Mouse (Mus musculus): ENCODE data around the gene Lmntd1. TPM values are rescaled to one million over a fixed set of nuclear protein-coding genes. Genes with fewer than 3 reads are reported as not detected.

The Lmntd1 gene
- polyA plus RNA-seq, 1 experiment from 2014 or later: not detected

DNA sequence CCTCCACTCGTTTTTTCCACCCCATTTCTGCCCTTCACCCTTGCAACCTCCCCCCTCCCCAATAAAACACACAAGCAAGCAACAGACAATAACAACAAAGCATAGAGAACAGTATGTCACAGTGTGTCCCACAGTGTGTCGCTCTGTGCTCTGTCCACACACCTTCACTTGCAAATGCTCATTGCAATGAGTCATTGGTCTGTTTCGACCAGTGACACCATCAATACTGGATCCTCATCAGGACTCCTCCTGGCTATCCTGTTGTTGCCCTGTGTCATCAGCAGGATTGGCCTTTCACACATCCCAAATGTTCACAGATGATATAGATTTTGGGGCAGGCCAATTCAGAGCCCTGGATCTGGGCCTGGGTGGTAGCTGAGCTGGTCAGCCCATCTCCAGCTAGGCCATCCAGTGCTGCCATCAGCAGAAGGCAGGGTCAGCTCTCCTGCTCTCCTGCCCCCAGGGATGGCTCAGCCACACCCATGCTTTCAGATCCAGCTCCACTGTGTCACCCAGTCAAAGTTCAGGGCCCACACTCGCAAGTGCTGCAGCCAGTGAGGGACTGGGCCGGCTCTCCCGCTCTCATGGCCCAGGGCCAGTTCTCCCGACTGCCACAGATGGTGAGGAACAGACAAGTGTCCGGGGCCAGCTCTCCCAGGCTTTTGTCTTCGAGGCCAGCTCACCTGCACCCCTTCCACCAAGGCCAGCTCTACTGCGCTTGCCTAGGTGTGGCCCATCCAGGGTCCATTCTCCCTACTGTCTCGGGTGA, 267.1 kb downstream of the Lmntd1 start:
- DNase-seq (ENCODE audit: low read depth, low spot score): no peak
- CTCF ChIA-PET: interaction anchor here (1.0 to 1.2 kb wide), 4 partner anchors 10 to 147 kb away, joined by 3 to 5 read pairs (median 3); no protein-coding TSS in a partner anchor
- H3K27me3 ChIP-seq: no peaks in the 10 kb centered on the region
- ATAC-seq: peak; percentile 21
- in situ Hi-C loops (cut with MboI; ENCODE audit: low pct_unique_long_range_greater_than_20kb): no loop called here
- POLR2A ChIA-PET: interaction anchor here (1.4 kb wide), 1 partner anchor 136 kb away, joined by 3 read pairs; the partner anchor contains the start of genes Casc1 and Etfrf1
- TF ChIP-seq CTCF (IDR thresholded peaks at IDR 0.05): no peak

DNA sequence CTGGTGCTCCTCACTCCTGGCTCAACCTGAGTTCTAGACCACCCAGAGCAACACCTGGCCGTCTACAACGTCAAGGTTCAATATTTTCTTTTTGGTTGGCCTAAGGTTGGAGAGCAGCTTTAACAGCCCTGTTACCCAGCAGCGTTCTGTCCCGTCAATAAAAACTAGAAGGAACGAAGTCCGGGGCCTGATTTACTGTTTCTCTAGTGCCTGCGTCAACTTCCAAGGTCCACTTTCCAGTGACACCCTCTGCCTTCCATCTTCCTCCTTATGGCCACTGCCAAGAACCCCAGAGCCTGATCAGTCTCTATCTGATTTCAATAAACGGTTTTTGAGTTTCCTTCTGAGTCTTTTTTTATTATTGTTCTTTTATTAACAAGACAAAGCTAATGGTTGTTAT, 267.8 kb downstream of the Lmntd1 start:
- DNase-seq (ENCODE audit: low read depth, low spot score) (no peak), ATAC-seq (no peak)
- no peak for TF ChIP-seq CTCF (IDR thresholded peaks at IDR 0.05)
- in situ Hi-C loops (cut with MboI; ENCODE audit: low pct_unique_long_range_greater_than_20kb): no loop called here
- H3K27me3 ChIP-seq: no peaks in the 10 kb centered on the region
- CTCF ChIA-PET: interaction anchor here (0.8 kb wide), 1 partner anchor 106 kb away, joined by 3 read pairs; no protein-coding TSS in a partner anchor
- POLR2A ChIA-PET: interaction anchor here (1.4 kb wide), 1 partner anchor 135 kb away, joined by 3 read pairs; the partner anchor contains the start of genes Casc1 and Etfrf1

DNA sequence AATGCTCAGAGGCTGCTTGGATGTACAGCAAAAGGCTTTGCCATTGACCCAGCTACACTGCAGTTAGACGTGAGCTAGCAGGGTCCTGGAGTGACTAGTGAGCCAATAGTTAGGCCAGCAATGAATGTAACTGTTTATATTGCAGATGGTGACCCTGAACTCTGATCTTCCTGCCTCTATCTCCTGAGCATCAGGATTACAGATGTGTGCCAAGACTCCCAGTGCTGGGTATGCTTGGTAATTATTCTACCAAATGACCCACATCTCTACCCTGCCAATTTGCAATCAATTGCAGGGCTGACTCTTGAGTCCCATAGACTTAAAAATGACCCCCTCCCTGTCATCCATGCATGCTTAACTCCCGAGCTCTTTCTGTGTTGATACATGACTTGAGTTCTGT, 269.4 kb downstream of the Lmntd1 start:
- in situ Hi-C loops (cut with MboI; ENCODE audit: low pct_unique_long_range_greater_than_20kb): loop anchor here (5.0 kb wide), 3 partner anchors 97 to 257 kb away; no protein-coding TSS in a partner anchor

DNA sequence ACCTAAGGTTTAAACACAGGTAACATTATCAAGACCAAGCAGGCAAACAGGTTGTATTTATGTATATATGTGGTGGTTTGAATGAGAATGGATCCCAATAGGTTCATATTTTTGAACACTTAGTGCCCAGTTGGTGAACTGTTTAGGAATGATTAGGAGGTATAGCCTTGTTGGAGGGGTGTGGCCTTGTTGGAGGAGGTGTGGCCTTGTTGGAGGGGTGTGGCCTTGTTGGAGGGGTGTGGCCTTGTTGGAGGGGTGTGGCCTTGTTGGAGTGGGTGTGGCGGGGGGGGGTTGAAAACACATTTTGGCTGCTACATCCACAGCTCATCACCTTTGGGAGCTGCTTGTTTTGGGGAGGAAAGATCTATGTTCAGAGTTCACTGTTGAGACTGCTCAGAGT, 270.7 kb downstream of the Lmntd1 start:
- in situ Hi-C loops (cut with MboI; ENCODE audit: low pct_unique_long_range_greater_than_20kb): loop anchor here (5.0 kb wide), 3 partner anchors 96 to 256 kb away; no protein-coding TSS in a partner anchor
- no peaks in the 10 kb centered on the region for H3K27me3 ChIP-seq
- no peak for TF ChIP-seq CTCF (IDR thresholded peaks at IDR 0.05)
- CTCF ChIA-PET: interaction anchor here (5.4 kb wide), 1 partner anchor 102 kb away, joined by 101 read pairs; no protein-coding TSS in a partner anchor
- POLR2A ChIA-PET: no interaction called here
- DNase-seq (ENCODE audit: low read depth, low spot score) (no peak), ATAC-seq (no peak)

More for the DNA sequence above, 269.4 kb downstream of the Lmntd1 start:
- no peak for TF ChIP-seq CTCF (IDR thresholded peaks at IDR 0.05)
- POLR2A ChIA-PET: no interaction called here
- ATAC-seq (no peak), DNase-seq (ENCODE audit: low read depth, low spot score) (no peak)
- H3K27me3 ChIP-seq: no peaks in the 10 kb centered on the region
- CTCF ChIA-PET: interaction anchor here (0.6 kb wide), 1 partner anchor 45 kb away, joined by 3 read pairs; no protein-coding TSS in a partner anchor

DNA sequence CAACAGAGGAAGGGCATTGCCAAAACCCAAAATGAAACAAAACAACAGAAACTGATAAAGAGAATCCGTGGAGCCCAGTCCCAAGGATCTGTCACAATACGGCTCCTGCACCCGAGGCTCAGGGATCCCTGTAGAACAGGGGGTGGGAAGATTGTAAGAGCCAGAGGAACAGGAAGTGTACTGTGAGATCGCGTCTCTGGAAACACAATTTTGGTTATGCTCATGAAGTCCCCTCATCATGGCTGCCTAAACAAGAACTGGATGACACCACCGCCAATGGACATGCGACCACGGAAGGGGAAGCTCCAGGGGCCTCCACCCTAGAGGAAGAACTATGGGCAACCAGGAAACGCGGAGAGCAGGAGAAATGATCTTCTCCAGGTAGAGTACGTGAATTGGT, 271.3 kb downstream of the Lmntd1 start:
- POLR2A ChIA-PET: no interaction called here

DNA sequence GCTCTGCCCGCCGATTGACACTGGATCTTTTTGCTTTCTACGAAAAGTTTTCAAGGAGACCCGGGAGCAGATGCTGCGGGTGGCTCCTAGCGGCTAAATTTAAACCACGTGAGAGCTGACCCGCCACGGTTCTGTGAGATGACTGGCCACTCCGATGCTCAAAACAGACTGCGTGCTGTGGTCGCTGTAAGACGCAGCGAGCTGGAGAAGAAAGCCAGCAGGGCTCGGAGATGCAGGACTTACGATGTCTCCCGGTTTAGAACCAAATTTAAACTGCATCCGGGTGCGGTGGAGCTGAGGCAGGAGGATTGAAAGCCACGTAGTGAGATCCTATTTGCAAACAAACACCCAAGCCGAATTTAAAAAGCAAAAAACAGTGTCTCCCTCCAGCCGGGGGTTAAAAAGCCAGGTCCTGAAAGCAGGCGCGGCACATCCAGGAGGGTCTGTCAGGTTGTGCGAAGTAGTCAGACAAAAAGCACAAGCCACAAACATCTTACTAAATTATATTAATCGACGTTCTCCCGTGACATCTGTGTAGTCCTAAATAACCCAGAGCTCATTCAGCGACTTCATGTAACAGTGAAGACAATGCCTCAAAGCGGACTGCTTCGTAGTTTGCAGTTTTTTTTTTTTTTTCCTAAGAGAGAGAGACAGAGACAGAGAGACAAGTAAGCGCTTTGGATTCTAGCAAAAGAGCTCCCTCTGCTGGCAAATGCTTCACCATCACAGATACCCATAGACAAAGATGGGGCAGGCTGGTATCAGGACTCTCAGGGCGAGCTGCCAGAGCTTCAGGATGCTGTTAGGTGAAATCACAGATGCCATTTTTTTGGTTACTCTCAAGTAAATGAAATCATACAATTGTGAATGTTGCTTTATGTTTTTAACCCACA, 272.6 kb downstream of the Lmntd1 start:
- in situ Hi-C loops (cut with MboI; ENCODE audit: low pct_unique_long_range_greater_than_20kb): loop anchor here (5.0 kb wide), 3 partner anchors 94 to 254 kb away; no protein-coding TSS in a partner anchor
- ChIA-PET POLR2A (interaction anchor here (0.7 to 1.5 kb wide), 3 partner anchors 92 to 148 kb away, joined by 3 to 4 read pairs (median 4); no protein-coding TSS in a partner anchor), CTCF (interaction anchor here (0.6 to 5.4 kb wide), 14 partner anchors 10 to 149 kb away, joined by 3 to 101 read pairs (median 4); partner anchors contain the start of genes Casc1 and Etfrf1)
- peak; percentile 79 for TF ChIP-seq CTCF (IDR thresholded peaks at IDR 0.05)
- DNase-seq (ENCODE audit: low read depth, low spot score) (no peak), ATAC-seq (peak; percentile 77)
- H3K27me3 ChIP-seq: no peaks in the 10 kb centered on the region

More for the DNA sequence above, 271.3 kb downstream of the Lmntd1 start:
- DNase-seq (ENCODE audit: low read depth, low spot score) (no peak), ATAC-seq (no peak)
- no peak for TF ChIP-seq CTCF (IDR thresholded peaks at IDR 0.05)
- in situ Hi-C loops (cut with MboI; ENCODE audit: low pct_unique_long_range_greater_than_20kb): loop anchor here (5.0 kb wide), 3 partner anchors 96 to 256 kb away; no protein-coding TSS in a partner anchor
- CTCF ChIA-PET: interaction anchor here (3.3 to 5.4 kb wide), 2 partner anchors 101 to 132 kb away, joined by 15 to 101 read pairs; partner anchors contain the start of genes Casc1 and Etfrf1
- H3K27me3 ChIP-seq: no peaks in the 10 kb centered on the region

DNA sequence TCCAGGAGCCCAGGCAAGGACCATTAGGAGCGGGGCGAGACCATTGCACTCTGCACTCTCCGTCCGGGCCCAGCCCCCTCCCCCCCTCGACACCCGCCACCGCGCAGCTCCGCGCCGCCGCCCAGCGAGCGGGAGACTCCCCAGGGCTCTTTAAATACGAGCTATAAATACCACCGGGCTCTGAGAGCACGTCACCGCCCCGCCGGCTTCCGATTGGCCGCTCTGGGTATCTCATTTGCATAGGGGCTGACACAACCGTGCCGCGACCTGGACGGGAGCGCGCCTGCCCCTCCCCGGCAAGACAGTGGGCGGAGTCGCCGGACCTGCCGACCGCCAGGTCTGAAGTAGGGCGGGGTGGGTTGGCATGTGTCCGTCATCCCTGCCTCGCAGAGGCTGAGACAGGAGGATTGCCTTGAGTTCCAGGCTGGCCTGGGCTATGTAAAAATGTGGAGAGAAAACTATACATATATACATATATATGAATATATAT, 273.4 kb downstream of the Lmntd1 start:
- ATAC-seq (peak; percentile 91), DNase-seq (ENCODE audit: low read depth, low spot score) (peak; percentile 73)
- ChIA-PET POLR2A (interaction anchor here (0.7 to 1.5 kb wide), 3 partner anchors 22 to 98 kb away, joined by 3 to 5 read pairs (median 4); no protein-coding TSS in a partner anchor), CTCF (interaction anchor here (1.5 to 5.4 kb wide), 8 partner anchors 11 to 148 kb away, joined by 4 to 101 read pairs (median 6); partner anchors contain the start of genes Casc1 and Etfrf1)
- no peak for TF ChIP-seq CTCF (IDR thresholded peaks at IDR 0.05)
- H3K27me3 ChIP-seq: no peaks in the 10 kb centered on the region
- in situ Hi-C loops (cut with MboI; ENCODE audit: low pct_unique_long_range_greater_than_20kb): loop anchor here (5.0 kb wide), 3 partner anchors 93 to 253 kb away; no protein-coding TSS in a partner anchor

DNA sequence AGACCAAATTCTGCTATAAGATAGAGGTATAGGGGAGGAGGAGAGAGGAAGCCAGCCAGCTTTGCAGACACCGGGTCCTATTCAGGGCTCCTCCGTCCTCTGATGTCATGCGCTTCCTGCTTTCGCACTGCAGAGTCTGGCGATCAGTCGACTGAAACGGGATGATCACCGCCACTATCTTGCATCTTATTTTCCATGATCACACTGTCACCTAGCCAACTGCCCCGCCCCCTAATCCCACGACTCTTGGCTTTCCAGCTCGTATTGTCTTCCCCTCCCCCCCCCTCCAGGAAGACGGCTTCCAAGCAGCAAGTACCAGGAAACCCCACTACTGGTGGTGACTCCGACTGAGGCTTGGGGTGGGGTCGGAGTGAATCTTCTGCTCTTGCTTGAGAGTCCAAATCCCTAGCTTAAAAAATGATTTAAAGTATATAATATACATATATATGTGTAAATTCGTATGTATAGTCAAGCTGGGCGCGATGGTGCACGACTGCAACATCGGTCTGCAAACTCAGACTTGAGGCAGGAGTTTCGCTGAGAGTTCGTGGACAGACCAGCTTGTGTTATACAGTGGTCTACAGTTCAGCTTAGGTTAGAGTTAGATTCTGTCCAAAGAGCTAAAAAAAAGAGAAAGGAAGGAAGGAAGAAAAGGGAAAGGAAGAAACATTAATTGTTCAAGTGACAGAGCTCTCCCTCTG, 274.0 kb downstream of the Lmntd1 start:
- no peak for DNase-seq (ENCODE audit: low read depth, low spot score)
- H3K27me3 ChIP-seq: no peaks in the 10 kb centered on the region
- ChIA-PET CTCF (interaction anchor here (1.1 to 5.4 kb wide), 6 partner anchors 11 to 129 kb away, joined by 3 to 101 read pairs (median 11); partner anchors contain the start of genes Casc1 and Etfrf1), POLR2A (interaction anchor here (0.6 to 1.2 kb wide), 5 partner anchors 22 to 1747 kb away, joined by 3 to 7 read pairs (median 3); partner anchors contain the start of gene Mansc4)
- ATAC-seq: peak; percentile 9
- in situ Hi-C loops (cut with MboI; ENCODE audit: low pct_unique_long_range_greater_than_20kb): loop anchor here (5.0 kb wide), 3 partner anchors 93 to 253 kb away; no protein-coding TSS in a partner anchor
- no peak for TF ChIP-seq CTCF (IDR thresholded peaks at IDR 0.05)

All from Patski (cell line).